Mouse (Mus musculus): ENCODE measurements around the gene 4933405L10Rik. TPM values are rescaled to one million over a fixed set of nuclear protein-coding genes. Genes with fewer than 3 reads are reported as not detected.

4933405L10Rik gene
- polyA plus RNA-seq (2017; shearing (Covaris generic)) = not detected

DNA sequence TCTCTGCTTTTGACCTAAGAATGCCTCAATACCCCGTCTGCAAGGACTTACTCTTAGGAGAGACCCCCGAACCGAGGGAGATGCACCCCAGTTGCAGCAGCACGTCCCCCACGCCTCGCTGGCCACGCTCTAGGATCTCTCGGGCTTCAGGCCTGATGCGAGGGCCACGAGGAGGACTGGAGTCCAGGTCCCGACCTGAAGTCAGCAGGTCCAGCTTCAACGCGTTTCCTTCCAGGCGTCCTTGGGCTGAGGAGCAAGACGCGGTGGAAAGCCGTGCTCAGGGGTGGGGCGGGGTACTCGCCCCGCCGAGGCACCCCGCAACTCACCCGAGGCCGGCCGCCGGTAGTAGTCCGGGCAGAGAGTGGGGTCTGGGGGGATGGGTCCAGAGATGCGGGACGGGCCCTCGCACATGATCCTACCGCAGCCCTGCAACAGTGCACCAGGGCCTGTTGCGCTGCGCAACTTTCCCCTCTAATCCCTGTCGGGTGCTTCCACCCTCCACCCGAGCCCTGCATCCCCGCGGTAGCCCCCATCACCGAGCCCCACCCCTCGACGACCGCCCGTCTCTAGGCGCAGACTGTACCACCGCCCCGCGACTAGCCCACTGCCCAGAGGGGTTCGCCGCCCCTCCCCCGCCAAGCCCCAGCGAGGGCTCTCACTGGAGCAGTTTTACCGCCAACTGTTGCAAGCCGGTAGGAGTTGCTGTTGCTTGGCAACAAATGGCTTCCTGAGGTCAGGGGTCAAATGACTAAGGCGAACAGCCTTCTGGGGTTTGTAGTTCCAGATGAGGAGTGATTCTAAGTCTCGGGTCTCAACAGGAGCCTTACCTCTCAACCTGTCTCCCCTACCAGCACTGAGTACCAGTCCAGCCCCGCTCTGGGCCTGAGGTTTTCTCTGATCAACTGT, at the start of gene 4933405L10Rik, which contains the start of gene Enkd1:
Gene 4933405L10Rik (plus strand): TSS at position 158 of the 906 bp plus-strand sequence.
Gene Enkd1 (minus strand): TSS at position 713 of the 906 bp plus-strand sequence.

GRCm38 (mm10) chr8:105685796-105686308, 21.6 kb upstream of the 4933405L10Rik start, which contains the start of gene Carmil2:
Gene Carmil2, plus strand, starts transcription at chr8:105686274.

GRCm38 (mm10) chr8:105700966-105701824, 6.3 kb upstream of the 4933405L10Rik start, which contains the start of the genes Acd and Pard6a:
Gene Acd, minus strand, starts transcription at chr8:105701102.
Gene Pard6a, plus strand, starts transcription at chr8:105701148.

DNA sequence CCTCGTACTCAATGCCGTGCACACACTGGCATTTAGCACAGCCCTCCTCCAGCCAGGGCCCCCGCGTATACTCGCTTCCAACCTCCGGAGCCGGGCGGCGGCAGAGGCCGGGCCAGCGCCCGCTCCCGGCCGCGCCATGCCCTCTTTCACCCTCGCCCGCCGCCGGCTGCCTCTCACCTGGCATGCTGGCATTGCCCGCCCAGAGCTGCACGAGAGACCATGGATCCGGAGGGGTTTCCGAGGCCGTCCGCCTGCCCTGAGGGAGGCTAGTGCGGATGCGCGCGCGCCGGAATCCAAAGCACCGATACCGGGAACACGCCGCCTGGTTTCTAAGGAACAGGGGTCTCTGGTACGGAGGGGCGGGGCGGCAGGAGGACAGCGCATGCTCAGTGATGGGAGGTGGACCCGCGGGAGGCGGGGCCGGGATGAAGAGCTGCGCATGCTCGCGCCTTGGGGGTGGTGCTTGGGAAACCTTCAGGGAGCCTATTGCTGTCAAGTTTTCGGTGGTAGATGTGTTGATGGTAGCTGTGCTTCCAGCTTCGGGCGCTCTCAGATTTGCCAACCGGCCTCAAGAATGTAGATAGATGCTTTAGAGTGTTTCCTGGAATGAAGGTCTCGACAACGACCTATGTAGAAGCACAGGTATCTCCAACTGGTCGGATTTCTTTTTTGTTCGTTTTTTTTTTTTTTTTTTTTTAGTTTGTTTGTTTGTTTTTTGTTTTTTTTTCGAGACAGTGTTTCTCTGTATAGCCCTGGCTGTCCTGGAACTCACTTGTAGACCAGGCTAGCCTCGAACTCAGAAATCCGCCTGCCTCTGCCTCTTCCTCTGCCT, 51.0 kb downstream of the 4933405L10Rik start, which contains the start of gene Gfod2:
Gene Gfod2 (minus strand): TSS at position 388 of the 832 bp plus-strand sequence.

Other genes with a start within 250 kb of the 4933405L10Rik start
- 0.35 TPM for gene Tppp3, start 236.1 kb upstream of the 4933405L10Rik start, polyA plus RNA-seq (2017; shearing (Covaris generic))
- 5.9 TPM for gene Zdhhc1, start 210.8 kb upstream of the 4933405L10Rik start, polyA plus RNA-seq (2017; shearing (Covaris generic))
- gene Hsd11b2, start 188.9 kb upstream of the 4933405L10Rik start, polyA plus RNA-seq (2017; shearing (Covaris generic)) = not detected
- 46.7 TPM for gene Atp6v0d1, start 141.6 kb upstream of the 4933405L10Rik start, polyA plus RNA-seq (2017; shearing (Covaris generic))
- 25.5 TPM for gene Ripor1, start 102.4 kb upstream of the 4933405L10Rik start, polyA plus RNA-seq (2017; shearing (Covaris generic))
- 206 TPM for gene Ctcf, start 71.1 kb upstream of the 4933405L10Rik start, polyA plus RNA-seq (2017; shearing (Covaris generic))
- 1.1 TPM for gene Agrp, start 70.3 kb upstream of the 4933405L10Rik start, polyA plus RNA-seq (2017; shearing (Covaris generic))
- 167 TPM for gene Carmil2, start 21.4 kb upstream of the 4933405L10Rik start, polyA plus RNA-seq (2017; shearing (Covaris generic))
- gene Acd, start 6.6 kb upstream of the 4933405L10Rik start, polyA plus RNA-seq (2017; shearing (Covaris generic)) = 75.1 TPM
- 9.0 TPM for gene Pard6a, start 6.5 kb upstream of the 4933405L10Rik start, polyA plus RNA-seq (2017; shearing (Covaris generic))
- gene Enkd1, start 555 bp downstream of the 4933405L10Rik start, polyA plus RNA-seq (2017; shearing (Covaris generic)) = 2.1 TPM
- 5.2 TPM for gene Gfod2, start 51.0 kb downstream of the 4933405L10Rik start, polyA plus RNA-seq (2017; shearing (Covaris generic))
- gene Ranbp10, start 119.7 kb downstream of the 4933405L10Rik start, polyA plus RNA-seq (2017; shearing (Covaris generic)) = 23.6 TPM
- gene Tsnaxip1, start 120.1 kb downstream of the 4933405L10Rik start, polyA plus RNA-seq (2017; shearing (Covaris generic)) = 0.85 TPM
- 19.7 TPM for gene Cenpt, start 145.6 kb downstream of the 4933405L10Rik start, polyA plus RNA-seq (2017; shearing (Covaris generic))
- gene Thap11, start 147.5 kb downstream of the 4933405L10Rik start, polyA plus RNA-seq (2017; shearing (Covaris generic)) = 36.7 TPM
- gene Nutf2, start 152.9 kb downstream of the 4933405L10Rik start, polyA plus RNA-seq (2017; shearing (Covaris generic)) = 12.7 TPM
- 80.7 TPM for gene Edc4, start 173.2 kb downstream of the 4933405L10Rik start, polyA plus RNA-seq (2017; shearing (Covaris generic))
- gene Nrn1l, start 185.9 kb downstream of the 4933405L10Rik start, polyA plus RNA-seq (2017; shearing (Covaris generic)) = 1.1 TPM
- gene Pskh1, start 192.8 kb downstream of the 4933405L10Rik start, polyA plus RNA-seq (2017; shearing (Covaris generic)) = 28.6 TPM
- 2.1 TPM for gene Ctrl, start 226.2 kb downstream of the 4933405L10Rik start, polyA plus RNA-seq (2017; shearing (Covaris generic))
- gene Psmb10, start 230.8 kb downstream of the 4933405L10Rik start, polyA plus RNA-seq (2017; shearing (Covaris generic)) = 402 TPM
- gene Lcat, start 235.7 kb downstream of the 4933405L10Rik start, polyA plus RNA-seq (2017; shearing (Covaris generic)) = 0.44 TPM